Comparison of ENCODE assay signal across 18 mouse cellular contexts in the genomic region with DNA sequence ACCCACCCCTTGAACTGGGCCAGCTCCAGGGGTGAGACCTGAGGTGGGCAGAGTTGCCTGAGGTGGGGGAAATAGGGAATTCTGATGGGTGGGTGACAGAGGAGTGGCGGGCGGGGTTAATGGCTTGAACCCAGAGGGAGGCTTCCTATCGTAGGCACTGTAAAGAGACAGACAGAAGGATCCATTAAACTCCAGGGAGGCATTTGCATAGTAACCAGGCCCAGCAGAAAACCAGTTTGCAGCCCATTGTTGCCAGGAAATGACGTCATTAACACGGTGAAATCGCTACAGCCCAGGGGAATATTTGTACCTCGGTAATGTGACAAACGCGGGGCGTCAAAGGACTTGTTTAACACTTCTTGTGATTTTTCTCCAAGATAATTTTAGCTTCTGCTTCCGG. TPM values are rescaled to one million over a fixed set of nuclear protein-coding genes. Genes with fewer than 3 reads are reported as not detected.
DNase-seq lines count a peak whose midpoint lies in the region; ATAC-seq lines count a peak whose summit lies in the region.
"Had no signal": no experiment of that assay in that cellular context is flagged by ENCODE, and none has a peak within 500 bp of the region (broad histone marks: within the 10 kb centered on the region; RNA-seq: fewer than 3 reads in every experiment).

No protein-coding gene starts in this region.

- H3K4me1 ChIP-seq in hindbrain, embryonic 13.5 days (replicated peaks), result peaks cover 13% of the 10 kb centered on the region
- H3K4me1 ChIP-seq in hindbrain, embryonic 16.5 days (ENCODE audit: control insufficient read depth, insufficient read depth, low read depth, low read length), result no peaks in the 10 kb centered on the region; the same call in 1 of the 2 replicates
- no peaks in the 10 kb centered on the region; the same call in 1 of the 2 replicates for H3K4me1 ChIP-seq in liver, embryonic 11.5 days (replicated peaks; ENCODE audit: control insufficient read depth, insufficient read depth, low read length)
- H3K4me1 ChIP-seq: midbrain, embryonic 12.5 days had no signal

- peak; percentile 49; the same call in 1 of the 2 replicates for ATAC-seq in hindbrain, embryonic 13.5 days (ENCODE audit: low FRiP score)
- ATAC-seq in hindbrain, embryonic 16.5 days, result no peak
- ATAC-seq in liver, embryonic 11.5 days (replicated peaks; ENCODE audit: low FRiP score), result no peak
- ATAC-seq: inflammation-experienced regulatory T-cells, adult 6 months had no signal

- 50% methylated on average over 11 of the region's 11 CpGs for WGBS in hindbrain, embryonic 13.5 days
- WGBS in hindbrain, embryonic 16.5 days, result 39% methylated on average over 11 of the region's 11 CpGs
- WGBS in liver, embryonic 11.5 days, result 49% methylated on average over 11 of the region's 11 CpGs

- no peak overlapping the region for H3K4me3 ChIP-seq in hindbrain, embryonic 13.5 days
- H3K4me3 ChIP-seq in hindbrain, embryonic 16.5 days (ENCODE audit: low read length), result no peak overlapping the region
- H3K4me3 ChIP-seq in liver, embryonic 11.5 days (ENCODE audit: low read depth, low read length), result no peak overlapping the region
- H3K4me3 ChIP-seq: erythroblast, embryonic 14.5 days; liver, embryonic 15.5 days; midbrain, embryonic 12.5 days had no signal

- DNase-seq in B cell, adult 2 months, result peak; percentile 14 to 25
- DNase-seq in ES-CJ7 (ENCODE audit: low read depth, low spot score), result peak; percentile 96
- DNase-seq in mesoderm, embryonic 11.5 days (ENCODE audit: low read depth, low spot score), result peak; percentile 56
- DNase-seq in liver, embryonic 11.5 days (ENCODE audit: low spot score), result no peak
- no peak for DNase-seq in right cerebral cortex, postnatal 14 days
- DNase-seq in Muller cell, postnatal 12 days (ENCODE audit: inconsistent ontology term), result no peak
- DNase-seq: cerebellum, adult 11-12 months; heart, postnatal 14 days; kidney, postnatal 10 days; layer of hippocampus, postnatal 36 days; lung, postnatal 36 days; right cerebral cortex, adult 18-20 months had no signal

- no peaks in the 10 kb centered on the region for H3K36me3 ChIP-seq in hindbrain, embryonic 13.5 days
- no peaks in the 10 kb centered on the region for H3K36me3 ChIP-seq in hindbrain, embryonic 16.5 days (ENCODE audit: control insufficient read depth, insufficient read depth, low read length)
- no peaks in the 10 kb centered on the region; the same call in 1 of the 2 replicates for H3K36me3 ChIP-seq in liver, embryonic 11.5 days (ENCODE audit: control insufficient read depth, insufficient read depth, low read length)
- H3K36me3 ChIP-seq: liver, embryonic 15.5 days; midbrain, embryonic 12.5 days had no signal

- H3K4me2 ChIP-seq in hindbrain, embryonic 13.5 days, result 0 out of 2 replicates have a peak overlapping the region, but pooled peaks have one; percentile 8
- H3K4me2 ChIP-seq in hindbrain, embryonic 16.5 days (ENCODE audit: low read length), result no peak overlapping the region
- H3K4me2 ChIP-seq in liver, embryonic 11.5 days, result no peak overlapping the region
- H3K4me2 ChIP-seq: liver, embryonic 15.5 days; midbrain, embryonic 12.5 days had no signal

- H3K27me3 ChIP-seq in hindbrain, embryonic 13.5 days, result no peaks in the 10 kb centered on the region
- no peaks in the 10 kb centered on the region for H3K27me3 ChIP-seq in hindbrain, embryonic 16.5 days (replicated peaks; ENCODE audit: control insufficient read depth, insufficient read depth, low read length)
- no peaks in the 10 kb centered on the region for H3K27me3 ChIP-seq in liver, embryonic 11.5 days (replicated peaks; ENCODE audit: control insufficient read depth, insufficient read depth, low read length)
- H3K27me3 ChIP-seq: liver, embryonic 15.5 days; midbrain, embryonic 12.5 days had no signal

- H3K27ac ChIP-seq in hindbrain, embryonic 13.5 days, result no peak overlapping the region
- no peak overlapping the region for H3K27ac ChIP-seq in hindbrain, embryonic 16.5 days (ENCODE audit: low read depth, low read length)
- H3K27ac ChIP-seq in liver, embryonic 11.5 days (ENCODE audit: low read depth, low read length), result no peak overlapping the region
- H3K27ac ChIP-seq: liver, embryonic 15.5 days; midbrain, embryonic 12.5 days had no signal

- H3K9ac ChIP-seq in hindbrain, embryonic 13.5 days, result no peak overlapping the region
- H3K9ac ChIP-seq in hindbrain, embryonic 16.5 days (ENCODE audit: low read depth, low read length), result no peak overlapping the region
- H3K9ac ChIP-seq in liver, embryonic 11.5 days (ENCODE audit: low read depth, low read length), result no peak overlapping the region
- H3K9ac ChIP-seq: liver, embryonic 15.5 days; midbrain, embryonic 12.5 days had no signal

- H3K9me3 ChIP-seq in hindbrain, embryonic 13.5 days, result no peaks in the 10 kb centered on the region
- H3K9me3 ChIP-seq in hindbrain, embryonic 16.5 days (ENCODE audit: control insufficient read depth, low read length), result no peaks in the 10 kb centered on the region
- H3K9me3 ChIP-seq in liver, embryonic 11.5 days (ENCODE audit: control insufficient read depth, low read length), result no peaks in the 10 kb centered on the region
- H3K9me3 ChIP-seq: liver, embryonic 15.5 days; midbrain, embryonic 12.5 days had no signal

RNA-seq across cellular contexts. Expression of a gene that starts 27.8 kb away (rescaled TPM):
- polyA plus RNA-seq in hindbrain, embryonic 13.5 days (2015; fragmentation: Nextera tagmentation; extraction: Ambion mirVana), result 17.7 and 18.9 TPM in 2 replicates
- polyA plus RNA-seq in hindbrain, embryonic 16.5 days (2015; fragmentation: Nextera tagmentation; extraction: Ambion mirVana), result 29.9 and 35.5 TPM in 2 replicates
- 16.1 TPM in 2 replicates for polyA plus RNA-seq in liver, embryonic 11.5 days (2014; fragmentation: Nextera tagmentation; extraction: Ambion mirVana)

Comparison
In these comparisons a context has a peak if more than half of its experiments do, and no peak if none do; other contexts are left out.
1. DNase-seq: peak in B cell, adult 2 months (2 of 2), ES-CJ7 (single experiment) and mesoderm, embryonic 11.5 days (single experiment); none in liver, embryonic 11.5 days (single experiment), right cerebral cortex, postnatal 14 days (single experiment) and Muller cell, postnatal 12 days (single experiment).